Mouse (Mus musculus): ENCODE results near the gene Brwd1.
"Not testable (repeated sequence)": the region's sequence is repeated elsewhere in the genome, so short reads cannot be mapped to it uniquely, and the experiment has no call there.

The Brwd1 gene

DNA sequence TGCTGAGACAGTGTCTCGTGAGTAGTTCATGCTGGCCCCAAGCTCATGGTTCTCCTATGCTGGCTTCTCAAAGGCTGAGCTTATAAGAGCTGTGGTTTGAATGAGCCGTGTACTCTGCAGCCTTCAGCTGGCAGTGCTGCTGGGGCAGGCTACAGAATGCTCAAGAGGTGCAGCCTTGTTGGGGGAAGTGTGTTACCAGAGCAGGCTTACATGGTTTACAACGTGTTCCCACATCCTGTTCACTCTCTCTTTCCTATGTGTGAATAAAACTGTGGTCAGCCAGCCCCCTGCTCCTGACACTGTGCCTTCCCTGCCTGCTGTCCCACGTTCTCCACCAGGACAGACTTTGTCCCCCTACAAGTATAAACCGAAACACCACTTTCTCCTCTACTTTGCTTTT lies 97.4 kb downstream of the Brwd1 start:
- DNase-seq (ENCODE audit: low spot score in 2 of 2), result peak in 1 of 2 experiments; percentile 18

DNA sequence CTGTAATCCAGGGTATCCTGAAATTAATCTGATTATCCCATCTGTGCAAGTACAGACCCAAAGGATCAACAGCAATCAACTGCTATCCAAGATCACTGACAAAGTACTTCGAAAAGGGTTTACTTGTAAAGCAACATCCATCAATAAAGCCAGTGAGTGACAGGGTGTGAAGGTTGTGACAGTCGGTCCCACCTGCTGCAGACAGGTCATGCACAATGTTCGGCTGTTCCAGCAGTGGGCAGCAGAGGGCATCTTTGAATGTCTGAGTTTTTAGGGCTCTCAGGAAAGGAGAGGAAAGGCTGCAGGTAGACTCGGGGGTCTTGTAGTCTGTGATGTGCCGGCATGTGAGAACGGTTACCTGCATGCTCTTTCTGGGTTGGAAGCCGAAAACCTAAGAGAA lies 98.7 kb downstream of the Brwd1 start:
- no peak for DNase-seq (ENCODE audit: low spot score in 2 of 2)

DNA sequence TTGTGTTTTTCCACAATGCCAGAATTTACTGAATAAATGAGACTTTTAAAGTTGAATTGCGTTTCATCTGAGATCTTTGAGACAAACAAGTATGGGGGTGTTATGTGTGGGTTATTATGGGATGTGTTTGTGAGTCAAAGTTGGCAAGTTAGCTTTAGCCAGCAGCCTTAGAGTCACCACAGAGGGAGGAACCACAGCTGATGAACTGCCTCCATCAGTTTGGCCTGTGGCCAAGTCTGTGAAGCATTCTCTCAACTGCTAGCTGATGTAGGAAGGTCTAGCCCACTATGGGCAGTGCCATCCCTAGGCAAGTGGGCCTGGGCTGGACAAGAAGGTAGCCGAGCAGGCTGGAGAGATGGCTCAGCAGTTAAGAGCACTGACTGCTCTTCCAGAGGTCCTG lies 111.5 kb downstream of the Brwd1 start:
- no peak for DNase-seq (ENCODE audit: low spot score in 2 of 2)

DNA sequence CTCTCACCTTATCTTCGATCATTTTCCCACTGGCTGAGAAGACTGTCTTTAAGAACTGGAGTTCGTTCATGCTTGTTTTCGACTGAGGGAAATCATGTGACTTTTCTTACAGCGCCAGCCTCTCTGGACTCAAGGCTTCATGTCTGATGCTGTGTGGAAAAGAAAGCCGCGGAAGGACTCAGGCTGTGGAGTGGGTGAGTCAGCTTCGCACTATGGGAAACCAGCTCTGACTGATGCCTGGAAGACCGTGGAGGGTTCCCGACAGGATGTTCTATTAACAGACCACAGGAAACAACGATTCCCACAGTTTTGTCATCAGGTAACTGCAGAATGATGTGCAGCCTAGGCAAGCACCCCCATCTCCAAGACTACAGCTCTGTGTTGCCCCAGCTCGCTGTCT lies 114.9 kb downstream of the Brwd1 start:
- DNase-seq (ENCODE audit: low spot score in 2 of 2), result no peak

DNA sequence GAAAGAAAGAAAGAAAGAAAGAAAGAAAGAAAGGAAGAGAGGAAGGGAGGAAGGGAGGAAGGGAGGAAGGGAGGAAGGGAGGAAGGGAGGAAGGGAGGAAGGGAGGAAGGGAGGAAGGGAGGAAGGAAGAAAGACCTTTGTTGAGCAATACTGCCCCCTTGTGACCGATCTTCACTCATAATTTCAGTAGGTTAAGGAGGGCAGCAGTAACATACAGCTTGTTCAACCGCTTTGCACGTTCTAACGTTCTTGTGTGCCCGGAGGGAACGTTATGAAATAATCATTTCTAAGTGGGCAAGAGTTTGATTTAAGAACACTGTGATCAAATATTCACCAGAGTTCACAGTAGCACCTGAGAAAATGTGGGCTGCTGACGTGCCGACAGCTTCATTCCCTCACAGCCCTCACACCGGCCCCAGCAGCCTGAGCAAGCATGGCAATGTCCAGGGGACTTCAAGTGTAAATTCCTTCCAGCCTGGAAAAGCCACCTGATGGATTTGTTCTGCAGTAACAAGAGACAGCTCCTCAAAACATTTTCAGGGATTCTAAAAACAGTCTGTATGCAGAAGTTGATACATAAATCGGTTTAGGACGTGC lies 117.8 kb downstream of the Brwd1 start:
- no peak for DNase-seq (ENCODE audit: low spot score in 2 of 2)

DNA sequence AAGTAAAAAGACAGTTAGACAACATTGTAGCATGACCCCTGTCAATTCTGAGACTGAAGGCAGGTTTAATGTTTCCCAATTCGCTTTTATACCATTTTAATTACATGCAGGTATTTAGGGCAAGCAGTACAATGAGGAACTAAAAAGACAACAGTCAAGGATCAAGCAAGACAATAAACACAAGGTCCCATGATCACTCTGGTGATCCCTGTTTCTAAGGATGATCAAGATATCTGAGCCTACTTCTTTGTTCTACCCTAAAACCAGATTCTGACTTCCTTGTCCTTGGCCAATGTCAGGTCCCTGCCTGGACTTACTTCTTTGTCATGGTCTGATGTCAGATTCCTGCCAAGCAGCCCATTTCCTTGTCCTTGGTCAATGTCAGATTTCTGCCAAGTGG lies 120.8 kb downstream of the Brwd1 start:
- not testable (repeated sequence) for DNase-seq (ENCODE audit: low spot score in 2 of 2)

DNA sequence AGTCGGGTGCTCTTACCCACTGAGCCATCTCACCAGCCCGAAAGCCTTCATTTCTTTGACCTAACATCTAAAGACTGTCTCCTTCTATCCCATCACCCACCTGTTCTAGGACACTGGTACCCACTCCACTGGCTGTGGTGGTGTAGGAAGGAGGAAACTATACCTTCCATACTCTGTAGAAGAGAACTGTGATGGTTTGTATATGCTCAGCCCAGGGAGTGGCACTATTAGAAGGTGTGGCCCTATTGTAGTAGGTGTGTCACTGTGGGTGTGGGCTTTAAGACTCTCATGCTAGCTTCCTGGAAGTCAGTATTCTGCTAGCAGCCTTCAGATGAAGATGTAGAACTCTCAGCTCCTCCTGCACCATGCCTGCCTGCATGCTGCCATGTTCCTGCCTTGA lies 121.6 kb downstream of the Brwd1 start:
- not testable (repeated sequence) for DNase-seq (ENCODE audit: low spot score in 2 of 2)

DNA sequence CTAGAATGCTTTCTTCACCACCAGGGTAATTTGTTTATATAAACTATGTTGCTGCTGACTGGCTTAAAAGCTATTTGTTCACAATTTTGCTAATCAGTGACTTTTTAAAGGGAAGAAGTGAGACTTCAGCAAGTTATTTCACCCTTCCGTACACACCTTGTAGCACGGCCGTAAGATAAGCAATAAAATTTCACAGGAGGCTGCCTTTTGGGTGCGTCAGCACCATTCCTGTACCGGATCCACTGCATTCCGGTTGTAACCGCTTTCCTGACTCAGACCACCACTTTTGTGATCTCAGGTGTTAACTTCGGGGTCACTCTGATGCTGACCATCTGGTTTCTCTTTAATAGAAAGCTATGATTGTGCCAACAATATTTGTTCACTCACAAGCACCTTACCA lies 124.2 kb downstream of the Brwd1 start:
- no peak for DNase-seq (ENCODE audit: low spot score in 2 of 2)

DNA sequence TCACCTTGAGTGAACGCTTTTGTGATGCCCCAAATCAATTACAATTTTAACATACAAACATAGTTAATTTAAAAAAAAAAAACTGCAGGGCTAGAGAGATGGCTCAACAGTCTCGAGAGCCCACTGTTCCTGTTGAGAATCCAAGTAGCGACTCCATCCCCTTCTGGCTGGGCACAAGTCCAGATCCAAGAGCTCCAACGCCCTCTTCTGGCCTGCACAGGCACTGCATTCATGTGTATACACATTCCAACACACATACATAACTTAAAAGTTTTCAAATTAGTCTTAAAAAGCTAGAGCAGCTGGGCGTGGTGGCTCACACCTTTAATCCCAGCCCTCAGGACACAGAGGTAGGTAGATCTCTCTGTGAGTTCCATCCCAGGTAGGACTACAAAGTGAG lies 125.7 kb downstream of the Brwd1 start:
- no peak for DNase-seq (ENCODE audit: low spot score in 2 of 2)

DNA sequence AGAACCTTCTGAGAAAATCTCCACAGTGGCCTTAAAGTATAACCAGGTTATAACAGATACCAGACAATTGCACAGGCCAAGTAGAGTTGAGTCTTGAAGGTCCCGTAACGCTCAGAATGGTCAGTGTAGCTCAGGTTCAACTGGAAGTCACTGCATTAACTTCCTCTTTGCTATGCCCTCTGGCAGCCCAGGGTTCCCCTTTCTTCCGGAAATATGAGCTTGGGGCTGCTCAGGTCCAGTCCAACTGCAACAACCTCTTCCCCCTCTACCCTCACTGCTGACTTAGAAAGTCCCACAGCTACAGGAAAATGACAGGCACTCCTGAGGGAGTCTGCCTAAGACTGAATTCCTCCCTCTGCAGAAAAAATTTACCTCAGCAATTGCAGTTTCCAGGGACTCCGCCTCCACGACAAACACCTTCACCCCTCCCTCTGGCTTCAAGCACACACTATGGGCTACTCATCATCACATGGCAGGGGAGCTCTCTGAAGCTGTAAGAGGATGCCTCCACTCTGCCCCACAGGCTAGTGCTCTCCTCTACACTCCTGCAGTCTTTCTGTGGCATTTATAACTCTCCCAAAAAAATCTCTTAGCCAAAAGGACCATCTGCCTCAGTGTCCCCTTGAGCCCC lies 126.5 kb downstream of the Brwd1 start:
- no peak for DNase-seq (ENCODE audit: low spot score in 2 of 2)

DNA sequence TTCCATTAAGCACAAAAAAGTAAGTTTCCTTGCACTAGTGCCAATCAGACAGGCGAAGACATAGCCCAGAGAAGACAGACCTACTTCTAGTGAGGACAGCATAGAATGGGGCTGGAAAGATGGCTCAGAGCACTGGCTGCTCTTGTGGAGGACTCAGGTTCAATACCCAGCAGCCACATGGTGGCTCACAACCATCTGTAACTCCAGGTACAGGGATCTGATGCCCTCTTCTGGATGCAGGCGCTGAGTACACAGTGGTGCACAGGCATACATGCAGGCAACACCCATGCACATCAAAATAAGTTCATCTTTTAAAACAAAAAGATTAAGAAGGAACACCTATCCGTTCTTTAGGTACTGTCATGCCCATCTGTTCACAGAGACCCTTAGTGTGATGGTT lies 128.0 kb downstream of the Brwd1 start:
- no peak for DNase-seq (ENCODE audit: low spot score in 2 of 2)

DNA sequence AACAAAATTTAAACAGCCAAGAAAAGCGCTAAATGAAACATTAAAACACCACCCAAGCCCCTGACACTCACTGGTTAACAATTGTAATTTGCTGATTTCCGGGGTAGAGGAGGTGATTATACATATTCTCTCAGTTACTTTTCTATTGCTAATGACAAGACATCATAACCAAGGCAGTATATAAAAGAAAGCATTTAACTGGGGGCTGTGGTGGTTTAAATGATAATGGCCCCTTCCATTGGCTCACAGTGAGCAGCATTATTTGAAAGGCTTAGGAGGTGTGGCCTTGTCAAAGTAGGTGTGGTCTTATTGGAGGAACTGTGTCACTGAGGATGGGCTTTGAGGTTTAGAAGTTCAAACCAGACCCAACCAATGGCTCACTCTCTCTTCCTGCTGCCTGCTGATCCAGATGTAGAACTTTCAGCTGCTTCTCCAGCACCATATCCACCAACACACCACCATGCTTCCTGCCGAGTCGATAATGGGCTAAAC lies 129.1 kb downstream of the Brwd1 start:
- no peak for DNase-seq (ENCODE audit: low spot score in 2 of 2)

DNA sequence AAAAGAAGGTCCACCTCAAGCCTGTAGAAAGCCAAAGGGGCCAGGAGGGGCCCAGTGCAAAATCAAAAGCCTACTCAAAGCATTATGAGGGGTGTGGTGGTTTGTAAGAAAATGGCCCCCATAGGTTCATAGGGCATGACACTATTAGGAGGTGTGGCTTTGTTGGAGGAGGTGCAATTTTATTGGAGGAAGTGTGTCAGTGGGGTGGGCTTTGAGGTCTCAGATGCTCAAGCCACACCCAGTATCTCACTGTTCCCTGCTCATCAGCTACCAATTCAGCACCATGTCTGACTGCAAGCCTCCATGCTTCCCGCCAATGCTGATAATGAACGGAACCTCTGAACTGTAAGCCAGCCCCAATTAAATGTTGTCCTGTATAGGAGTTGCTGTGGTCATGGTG lies 130.9 kb downstream of the Brwd1 start:
- DNase-seq (ENCODE audit: low spot score in 2 of 2), result no peak

DNA sequence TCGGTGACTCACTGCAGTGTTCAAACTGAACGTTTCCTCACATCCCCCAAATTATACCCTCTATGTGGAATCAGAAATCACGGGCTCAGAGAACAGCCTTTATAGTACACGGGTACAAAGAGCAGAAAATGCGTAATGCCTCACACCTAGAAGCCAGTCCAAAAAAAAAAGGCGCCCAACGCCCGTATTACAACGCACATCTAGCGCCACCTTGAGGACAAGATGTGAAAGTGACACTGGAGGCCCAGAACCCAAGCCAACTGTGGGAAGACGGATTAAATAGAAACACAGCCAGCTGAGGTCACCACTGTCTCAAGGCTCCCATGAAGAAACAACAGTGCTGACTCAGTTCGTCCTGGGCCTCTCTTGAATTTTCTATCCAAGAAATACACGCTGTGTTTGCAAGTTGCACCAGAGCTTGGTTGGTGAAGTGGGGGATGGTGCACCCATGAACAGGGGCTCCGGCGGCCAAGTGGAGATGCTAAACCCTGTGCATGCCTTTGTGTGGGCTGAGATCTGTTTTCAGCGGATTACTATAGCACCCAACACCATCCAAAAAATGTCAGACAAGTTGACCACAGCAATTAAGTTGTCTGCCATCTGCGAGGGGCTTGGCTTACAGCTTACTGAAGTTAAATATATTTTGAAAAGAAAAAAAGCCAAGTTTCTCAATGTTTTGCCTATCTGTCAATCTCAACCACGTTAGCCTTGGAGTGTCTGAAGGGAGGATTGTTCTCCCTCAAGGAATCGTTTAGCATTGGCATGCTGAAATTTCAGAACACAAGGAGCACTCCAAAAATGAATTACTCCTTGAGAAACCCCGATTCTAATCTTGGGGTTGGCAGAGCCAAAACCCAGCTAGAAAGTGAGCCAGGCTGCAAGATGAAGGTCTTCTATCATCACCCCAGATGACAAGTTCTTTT lies 136.7 kb downstream of the Brwd1 start:
- DNase-seq (ENCODE audit: low spot score in 2 of 2), result peak; percentile 53 to 65

DNA sequence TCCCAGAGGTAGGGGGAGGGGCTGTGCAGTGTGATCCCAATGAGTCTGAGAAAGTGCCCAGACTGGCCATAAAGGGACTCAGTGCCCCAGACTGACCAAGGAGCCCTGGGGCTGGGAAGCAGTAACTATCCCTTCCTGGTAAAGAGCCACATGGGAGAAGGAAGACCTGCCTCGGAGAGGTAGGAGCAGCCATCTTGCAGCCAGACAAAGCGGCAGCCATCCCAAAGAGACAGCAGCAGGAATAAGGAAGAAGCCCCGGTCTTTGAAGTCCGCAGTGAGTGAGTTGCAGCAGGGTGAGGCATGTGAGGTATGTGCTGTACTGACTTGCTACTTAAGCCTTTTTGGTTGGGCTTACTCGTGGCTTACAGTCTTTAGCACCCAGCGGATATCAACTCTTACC lies 139.1 kb downstream of the Brwd1 start:
- DNase-seq (ENCODE audit: low spot score in 2 of 2), result no peak

All from natural killer cell, adult 2 months (primary cell).